Mouse (Mus musculus) ES-Bruce4 (cell line): ENCODE data around the gene Gm12184. TPM values are rescaled to one million over a fixed set of nuclear protein-coding genes. Genes with fewer than 3 reads are reported as not detected.
"Not testable (repeated sequence)": the region's sequence is repeated elsewhere in the genome, so short reads cannot be mapped to it uniquely, and the experiment has no call there.

Experiments
- H3K27ac ChIP-seq: 2 replicates; pipeline ENCODE4 v1.5.1; 2012; ENCODE audit warnings: low read length, inconsistent platforms; ENCODE audit not compliant: insufficient read depth
- H3K27me3 ChIP-seq: 2 replicates; pipeline ENCODE4 v1.6.1; 2012; ENCODE audit warnings: mild to moderate bottlenecking, low read length, inconsistent platforms; ENCODE audit not compliant: control insufficient read depth, poor library complexity, insufficient read depth, severe bottlenecking
- H3K36me3 ChIP-seq: 2 replicates; pipeline ENCODE4 v1.6.1; 2012; ENCODE audit warnings: inconsistent platforms, mild to moderate bottlenecking, low read length, moderate library complexity; ENCODE audit not compliant: control insufficient read depth, poor library complexity, insufficient read depth, severe bottlenecking
- H3K4me1 ChIP-seq: one replicate; pipeline ENCODE4 v1.8.1; 2011; ENCODE audit warnings: low read length; ENCODE audit not compliant: control insufficient read depth, insufficient read depth
- H3K4me3 ChIP-seq: 2 replicates; pipeline ENCODE4 v1.5.1; 2011; ENCODE audit warnings: low read depth, mild to moderate bottlenecking, low read length
- H3K9ac ChIP-seq: 2 replicates; pipeline ENCODE4 v1.6.1; 2012; ENCODE audit warnings: low read depth, mild to moderate bottlenecking, inconsistent platforms; ENCODE audit not compliant: poor library complexity, severe bottlenecking
- H3K9me3 ChIP-seq: replicated peaks from 2 replicates; pipeline ENCODE4 v1.6.1; 2012; ENCODE audit warnings: mild to moderate bottlenecking, low read length, inconsistent platforms; ENCODE audit not compliant: control insufficient read depth, poor library complexity, insufficient read depth, severe bottlenecking
- CTCF ChIP-seq: IDR thresholded peaks from one replicate; pipeline ENCODE4 v1.8.1; 2011; ENCODE audit warnings: low read depth, low read length
- EP300 ChIP-seq: IDR thresholded peaks from 2 replicates; pipeline ENCODE4 v1.6.1; 2011; ENCODE audit warnings: low read depth, low read length; ENCODE audit not compliant: insufficient read depth
- POLR2A ChIP-seq: IDR thresholded peaks from one replicate; pipeline ENCODE4 v1.8.1; 2011; ENCODE audit warnings: low read length; ENCODE audit not compliant: insufficient read depth
- polyA plus RNA-seq: library from polyadenylated mRNA; stranded (reverse); fragments of >200 nt; gene quantifications from 2 replicates; pipeline ENCODE4 v1.2.4, GENCODE M21; 2011; ENCODE audit warnings: low read depth; ENCODE audit not compliant: missing spikeins, insufficient read depth, insufficient read length

The Gm12184 gene
- polyA plus RNA-seq, result 88.5 and 95.4 TPM in 2 replicates

GRCm38 (mm10) chr11:48825979-48826751, at the start of gene Gm12184, which contains the start of gene Trim7:
TSS of gene Gm12184 (minus strand) at chr11:48826655.
TSS of gene Trim7 (plus strand) at chr11:48826140.
- H3K4me1 ChIP-seq, H3K27me3 ChIP-seq, H3K9me3 ChIP-seq, H3K36me3 ChIP-seq: not testable (repeated sequence)
- H3K27ac ChIP-seq, result peak within 1 kb of the TSS; percentile 68
- peak within 1 kb of the TSS; percentile 49 for H3K9ac ChIP-seq
- H3K4me3 ChIP-seq, result peak within 1 kb of the TSS; percentile 72

GRCm38 (mm10) chr11:48875343-48875837, 48.9 kb upstream of the Gm12184 start:
- not testable (repeated sequence) for H3K36me3 ChIP-seq, H3K9me3 ChIP-seq, H3K27ac ChIP-seq, H3K4me3 ChIP-seq, H3K27me3 ChIP-seq, H3K4me1 ChIP-seq, H3K9ac ChIP-seq

GRCm38 (mm10) chr11:48874465-48874864, 48.0 kb upstream of the Gm12184 start:
- TF ChIP-seq POLR2A, result no peak
- TF ChIP-seq EP300, result no peak
- TF ChIP-seq CTCF, result no peak
- no peaks in the 10 kb centered on the region for H3K9me3 ChIP-seq
- no peaks in the 10 kb centered on the region for H3K4me1 ChIP-seq

GRCm38 (mm10) chr11:48873591-48874290, 47.3 kb upstream of the Gm12184 start:
- Histone ChIP-seq H3K36me3 (no peaks in the 10 kb centered on the region), H3K27me3 (0 out of 2 replicates have a peak, but pooled peaks cover 2% of the 10 kb centered on the region), H3K4me1 (no peaks in the 10 kb centered on the region), H3K27ac (no peak overlapping the region), H3K4me3 (no peak overlapping the region), H3K9ac (no peak overlapping the region), H3K9me3 (no peaks in the 10 kb centered on the region)
- TF ChIP-seq POLR2A, result no peak
- TF ChIP-seq CTCF, result no peak
- no peak for TF ChIP-seq EP300

More at GRCm38 (mm10) chr11:48874465-48874864, 48.0 kb upstream of the Gm12184 start:
- no peaks in the 10 kb centered on the region for H3K36me3 ChIP-seq
- H3K4me3 ChIP-seq, result no peak overlapping the region
- 0 out of 2 replicates have a peak, but pooled peaks cover 2% of the 10 kb centered on the region for H3K27me3 ChIP-seq
- no peak overlapping the region for H3K9ac ChIP-seq
- no peak overlapping the region for H3K27ac ChIP-seq

GRCm38 (mm10) chr11:48872695-48873300, 46.3 kb upstream of the Gm12184 start:
- no peak overlapping the region for H3K4me3 ChIP-seq
- no peaks in the 10 kb centered on the region for H3K4me1 ChIP-seq
- no peaks in the 10 kb centered on the region for H3K36me3 ChIP-seq
- no peak overlapping the region for H3K27ac ChIP-seq
- H3K9ac ChIP-seq, result no peak overlapping the region
- H3K9me3 ChIP-seq, result no peaks in the 10 kb centered on the region
- TF ChIP-seq CTCF, result no peak
- TF ChIP-seq EP300, result no peak
- TF ChIP-seq POLR2A, result no peak
- 0 out of 2 replicates have a peak, but pooled peaks cover 2% of the 10 kb centered on the region for H3K27me3 ChIP-seq
